Mouse (Mus musculus) kidney, postnatal 0 days (tissue): ENCODE results near the gene Ssc4d. TPM values are rescaled to one million over a fixed set of nuclear protein-coding genes. Genes with fewer than 3 reads are reported as not detected.

Experiments used
- ATAC-seq: fragments of 200-750 bp; cut with Nextera tagmentation; replicated peaks from 2 replicates; pipeline ENCODE4 v1.8.0; 2017; ENCODE audit warnings: low read depth, moderate number of reproducible peaks, moderate TSS enrichment, moderate library complexity; ENCODE audit not compliant: low FRiP score
- DNase-seq: peaks from one replicate; pipeline ENCODE4 v3.0.0-alpha.2; 2016; ENCODE audit warnings: low spot score
- H3K27ac ChIP-seq: fragments of 300-500 bp; sonication (generic); 2 replicates; pipeline ENCODE4 v1.5.1; 2014; ENCODE audit warnings: mild to moderate bottlenecking
- H3K27me3 ChIP-seq: fragments of 300-500 bp; sonication (generic); 2 replicates; pipeline ENCODE4 v1.6.1; 2014; ENCODE audit warnings: low read length, mixed read lengths; ENCODE audit not compliant: insufficient read depth
- H3K36me3 ChIP-seq: fragments of 300-500 bp; sonication (generic); 2 replicates; pipeline ENCODE4 v1.6.1; 2014; ENCODE audit warnings: low read length, mixed read lengths; ENCODE audit not compliant: insufficient read depth
- H3K4me1 ChIP-seq: fragments of 300-500 bp; sonication (generic); replicated peaks from 2 replicates; pipeline ENCODE4 v1.6.1; 2014; ENCODE audit warnings: antibody characterized with exemption, low read length, mixed read lengths; ENCODE audit not compliant: insufficient read depth
- H3K4me2 ChIP-seq: fragments of 300-500 bp; sonication (generic); 2 replicates; pipeline ENCODE4 v1.6.1; 2014; ENCODE audit warnings: mild to moderate bottlenecking, low read length, moderate library complexity, mixed read lengths
- H3K4me3 ChIP-seq: fragments of 300-500 bp; sonication (generic); replicated peaks from 2 replicates; pipeline ENCODE4 v1.5.1; 2014; ENCODE audit warnings: low read depth, low read length
- H3K9ac ChIP-seq: fragments of 300-500 bp; sonication (generic); 2 replicates; pipeline ENCODE4 v1.6.1; 2014; ENCODE audit warnings: low read depth, low read length
- H3K9me3 ChIP-seq: fragments of 300-500 bp; sonication (generic); replicated peaks from 2 replicates; pipeline ENCODE4 v1.6.1; 2016; ENCODE audit warnings: low read length, inconsistent platforms, mixed read lengths
- CTCF ChIP-seq: IDR thresholded peaks from 2 replicates; pipeline ENCODE4 v1.5.1; 2016; ENCODE audit warnings: antibody characterized with exemption, low read depth, mild to moderate bottlenecking, moderate library complexity
- whole genome bisulfite sequencing: fragments of 180-500 bp; shearing (Covaris S2); extraction: QIAGEN DNeasy Blood & Tissue Kit; methylation state at CpG from one replicate; pipeline ENCODE4 v1.1.7; 2014; 5-methylcytosine and 5-hydroxymethylcytosine counted together
- polyA plus RNA-seq: library from polyadenylated mRNA; unstranded; fragments of >200 nt; fragmentation: Nextera tagmentation; extraction: Ambion mirVana; gene quantifications from 2 replicates; pipeline ENCODE4 v1.2.1, GENCODE M21; 2015

Ssc4d gene
- polyA plus RNA-seq, 1 experiment from 2014 or later, result 7.5 TPM

DNA sequence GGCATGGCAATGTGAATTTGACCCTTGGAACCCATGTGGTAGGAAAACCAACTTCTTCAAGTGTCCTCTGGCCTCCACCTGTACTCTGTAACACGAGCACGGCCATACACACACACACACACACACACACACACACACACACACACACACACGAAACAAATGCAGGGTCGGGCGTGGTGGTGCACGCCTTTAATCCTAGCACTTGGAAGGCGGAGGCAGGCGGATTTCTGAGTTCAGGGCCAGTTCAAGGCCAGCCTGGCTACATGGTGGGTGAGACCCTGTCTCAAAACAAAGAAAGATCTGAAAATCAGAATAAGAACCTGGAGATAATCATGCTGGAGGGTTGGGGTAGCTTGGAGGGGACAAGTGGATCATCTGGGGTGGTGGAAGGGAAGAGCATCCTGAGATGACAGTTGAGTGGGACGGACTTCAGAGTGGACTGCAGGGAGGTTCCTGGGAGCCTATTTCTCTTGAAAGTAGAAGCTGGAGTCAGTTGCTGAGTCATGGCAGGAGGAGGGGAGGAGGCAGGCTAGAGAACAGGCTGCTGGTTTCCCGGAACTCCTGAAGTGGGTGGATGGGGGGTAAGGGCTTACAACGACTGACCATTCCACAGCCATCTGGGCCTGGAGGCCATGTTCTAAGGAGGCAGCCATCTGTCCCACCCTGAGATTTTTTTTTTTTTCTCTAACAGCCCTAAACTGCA, 23.5 kb downstream of the Ssc4d start:
- 74% methylated on average over 11 of the region's 11 CpGs for WGBS
- no peak for DNase-seq

DNA sequence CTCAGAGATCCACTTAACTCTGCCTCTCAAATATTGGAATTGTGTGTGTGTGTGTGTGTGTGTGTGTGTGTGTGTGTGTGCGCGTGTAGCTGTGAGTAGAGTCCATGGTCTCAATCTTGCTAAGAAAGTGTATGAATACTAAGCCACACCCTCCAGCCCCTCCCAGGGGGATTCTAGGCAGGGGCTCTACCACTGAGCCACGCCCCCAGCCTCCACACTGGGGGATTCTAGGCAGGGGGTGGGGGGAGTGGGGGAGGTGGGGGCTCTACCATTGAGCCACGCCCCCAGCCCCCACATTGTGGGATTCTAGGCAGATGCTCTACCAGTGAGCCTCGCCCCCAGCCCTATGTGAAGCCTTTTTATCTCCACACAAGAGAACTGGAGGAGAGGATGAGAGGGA, 27.7 kb downstream of the Ssc4d start:
- Histone ChIP-seq H3K27me3 (no peaks in the 10 kb centered on the region), H3K4me2 (no peak overlapping the region), H3K27ac (no peak overlapping the region), H3K9me3 (no peaks in the 10 kb centered on the region), H3K36me3 (no peaks in the 10 kb centered on the region), H3K9ac (no peak overlapping the region), H3K4me3 (no peak overlapping the region), H3K4me1 (no peaks in the 10 kb centered on the region)
- 0 out of 2 replicates have a peak, but pooled peaks have one; percentile 49 for ATAC-seq
- 92% methylated on average over 5 of the region's 5 CpGs for WGBS
- no peak for DNase-seq
- TF ChIP-seq CTCF, result no peak

More for the DNA sequence above, 23.5 kb downstream of the Ssc4d start:
- no peak overlapping the region for H3K9ac ChIP-seq
- H3K4me2 ChIP-seq, result no peak overlapping the region
- H3K27ac ChIP-seq, result no peak overlapping the region
- H3K4me1 ChIP-seq, result no peaks in the 10 kb centered on the region
- H3K36me3 ChIP-seq, result no peaks in the 10 kb centered on the region
- no peak for TF ChIP-seq CTCF
- H3K9me3 ChIP-seq, result no peaks in the 10 kb centered on the region
- H3K4me3 ChIP-seq, result no peak overlapping the region
- no peaks in the 10 kb centered on the region for H3K27me3 ChIP-seq
- ATAC-seq, result 0 out of 2 replicates have a peak, but pooled peaks have one; percentile 29

DNA sequence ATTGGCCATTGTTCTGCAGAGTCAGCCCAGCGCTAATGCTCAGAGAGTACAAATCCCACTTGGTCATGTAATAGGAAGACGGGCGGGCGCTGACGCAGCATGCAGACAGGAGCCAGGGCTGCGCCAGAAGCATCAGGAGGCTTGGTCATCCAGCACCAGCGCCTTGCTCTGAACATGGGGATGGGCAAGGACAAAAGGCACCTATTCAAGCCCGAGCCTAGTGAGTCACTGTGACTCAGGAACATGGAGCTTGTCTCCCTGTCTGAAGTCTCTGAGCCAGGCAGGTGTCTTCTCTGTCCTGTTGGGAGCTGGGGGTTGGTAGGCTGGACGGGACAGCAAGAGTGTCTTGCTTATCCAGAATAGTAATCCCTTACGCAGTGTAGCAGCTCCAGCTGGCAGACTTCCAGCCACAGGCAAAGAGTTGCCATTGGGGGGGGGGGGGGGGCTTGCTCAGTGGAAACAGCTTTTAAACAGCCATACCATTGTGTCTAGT, 28.4 kb downstream of the Ssc4d start:
- no peak overlapping the region for H3K9ac ChIP-seq
- no peak for TF ChIP-seq CTCF
- no peaks in the 10 kb centered on the region for H3K36me3 ChIP-seq
- WGBS, result 62% methylated on average over 10 of the region's 10 CpGs
- DNase-seq (no peak), ATAC-seq (no peak)
- no peaks in the 10 kb centered on the region for H3K27me3 ChIP-seq
- no peak overlapping the region for H3K4me3 ChIP-seq
- H3K4me2 ChIP-seq, result no peak overlapping the region
- H3K9me3 ChIP-seq, result no peaks in the 10 kb centered on the region
- no peaks in the 10 kb centered on the region for H3K4me1 ChIP-seq
- H3K27ac ChIP-seq, result no peak overlapping the region

DNA sequence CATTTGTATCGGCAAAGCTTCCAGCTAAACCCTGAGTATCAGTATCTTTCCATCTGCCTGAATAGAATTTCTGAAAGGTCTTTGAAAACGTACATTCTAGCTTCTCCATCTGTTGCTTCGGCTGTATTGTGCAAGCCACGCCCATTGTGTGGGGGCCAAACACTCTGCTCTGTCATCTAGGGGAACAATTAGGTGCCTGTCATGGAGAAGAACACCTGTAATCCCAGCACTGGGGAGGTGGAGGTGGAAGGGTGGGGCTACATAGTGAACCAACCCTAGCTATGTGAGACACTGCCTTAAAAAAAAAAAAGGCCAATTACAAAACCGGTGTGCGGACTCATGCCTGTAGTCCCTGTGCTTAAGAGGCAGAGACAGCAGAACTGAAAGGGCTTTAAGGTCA, 31.6 kb downstream of the Ssc4d start:
- Histone ChIP-seq H3K4me3 (no peak overlapping the region), H3K4me1 (no peaks in the 10 kb centered on the region), H3K4me2 (no peak overlapping the region), H3K27ac (no peak overlapping the region), H3K27me3 (no peaks in the 10 kb centered on the region), H3K36me3 (no peaks in the 10 kb centered on the region), H3K9me3 (no peaks in the 10 kb centered on the region), H3K9ac (no peak overlapping the region)
- no peak for TF ChIP-seq CTCF
- DNase-seq (no peak), ATAC-seq (no peak)
- 66% methylated on average over 6 of the region's 6 CpGs for WGBS

GRCm38 (mm10) chr5:135940587-135940986, 33.7 kb downstream of the Ssc4d start:
- no peak overlapping the region for H3K4me2 ChIP-seq
- no peak overlapping the region for H3K9ac ChIP-seq
- no peaks in the 10 kb centered on the region for H3K27me3 ChIP-seq
- no peaks in the 10 kb centered on the region for H3K9me3 ChIP-seq
- no peaks in the 10 kb centered on the region for H3K36me3 ChIP-seq
- TF ChIP-seq CTCF, result no peak
- H3K4me3 ChIP-seq, result no peak overlapping the region
- no peak for ATAC-seq
- 36% methylated on average over 5 of the region's 5 CpGs for WGBS
- no peak for DNase-seq
- no peak overlapping the region for H3K27ac ChIP-seq
- H3K4me1 ChIP-seq, result no peaks in the 10 kb centered on the region

GRCm38 (mm10) chr5:135935641-135936190, 38.6 kb downstream of the Ssc4d start:
- ATAC-seq (no peak), DNase-seq (no peak)
- H3K9ac ChIP-seq, result no peak overlapping the region
- no peaks in the 10 kb centered on the region for H3K9me3 ChIP-seq
- no peaks in the 10 kb centered on the region for H3K27me3 ChIP-seq
- 82% methylated on average over 6 of the region's 6 CpGs for WGBS
- H3K4me3 ChIP-seq, result no peak overlapping the region
- no peak overlapping the region for H3K27ac ChIP-seq
- 0 out of 2 replicates have a peak, but pooled peaks cover 3% of the 10 kb centered on the region for H3K4me1 ChIP-seq
- no peak for TF ChIP-seq CTCF
- no peak overlapping the region for H3K4me2 ChIP-seq
- peaks cover 7% of the 10 kb centered on the region; the same call in 1 of the 2 replicates for H3K36me3 ChIP-seq
